ENCODE assay signal across 14 mouse cellular contexts in genomic region chrX:103287846-103288377, GRCm38 (mm10). TPM values are rescaled to one million over a fixed set of nuclear protein-coding genes. Genes with fewer than 3 reads are reported as not detected.
A peak's percentile ranks its signal among the peaks of the same experiment; 100 is the strongest.
DNase-seq lines count a peak whose midpoint lies in the region; ATAC-seq and TF ChIP-seq lines count a peak whose summit lies in the region.
"Had no signal": no experiment of that assay in that cellular context is flagged by ENCODE, and none has a peak within 500 bp of the region (broad histone marks: within the 10 kb centered on the region; RNA-seq: fewer than 3 reads in every experiment).

No protein-coding gene starts in this region.

- no peak for DNase-seq in heart, embryonic 10.5 days (ENCODE audit: low spot score)
- DNase-seq in midbrain, embryonic 10.5 days (ENCODE audit: low spot score) = no peak
- DNase-seq in limb, embryonic 11.5 days (ENCODE audit: low spot score) = peak; percentile 21
- peak; percentile 6 for DNase-seq in retina, postnatal 1 day
- DNase-seq in liver, postnatal 0 days = no peak
- no peak for DNase-seq in left cerebral cortex, postnatal 14 days (ENCODE audit: low spot score in 2 of 2)
- DNase-seq: right cerebral cortex, adult 18-20 months had no signal

- TF ChIP-seq EP300 in liver, postnatal 0 days (IDR thresholded peaks at IDR 0.05; ENCODE audit: low read depth) = no peak

- H3K9me3 ChIP-seq in heart, embryonic 12.5 days (replicated peaks) = no peaks in the 10 kb centered on the region
- H3K9me3 ChIP-seq in heart, embryonic 10.5 days = no peaks in the 10 kb centered on the region
- no peaks in the 10 kb centered on the region for H3K9me3 ChIP-seq in midbrain, embryonic 10.5 days (replicated peaks)
- no peaks in the 10 kb centered on the region for H3K9me3 ChIP-seq in midbrain, embryonic 13.5 days
- H3K9me3 ChIP-seq in limb, embryonic 11.5 days (ENCODE audit: control insufficient read depth, low read length) = no peaks in the 10 kb centered on the region
- no peaks in the 10 kb centered on the region for H3K9me3 ChIP-seq in liver, postnatal 0 days (ENCODE audit: low read length)
- H3K9me3 ChIP-seq: embryonic facial prominence, embryonic 12.5 days had no signal

- H3K36me3 ChIP-seq in heart, embryonic 12.5 days = no peaks in the 10 kb centered on the region
- no peaks in the 10 kb centered on the region for H3K36me3 ChIP-seq in heart, embryonic 10.5 days
- H3K36me3 ChIP-seq in midbrain, embryonic 10.5 days = no peaks in the 10 kb centered on the region
- H3K36me3 ChIP-seq in midbrain, embryonic 13.5 days = no peaks in the 10 kb centered on the region
- H3K36me3 ChIP-seq in limb, embryonic 11.5 days (ENCODE audit: control insufficient read depth, insufficient read depth, low read length) = no peaks in the 10 kb centered on the region
- H3K36me3 ChIP-seq in liver, postnatal 0 days (replicated peaks; ENCODE audit: insufficient read depth, low read length) = no peaks in the 10 kb centered on the region
- H3K36me3 ChIP-seq: embryonic facial prominence, embryonic 12.5 days had no signal

- H3K4me1 ChIP-seq in heart, embryonic 12.5 days (replicated peaks) = no peaks in the 10 kb centered on the region
- H3K4me1 ChIP-seq in heart, embryonic 10.5 days = no peaks in the 10 kb centered on the region
- H3K4me1 ChIP-seq in midbrain, embryonic 10.5 days = peaks cover 25% of the 10 kb centered on the region
- H3K4me1 ChIP-seq in midbrain, embryonic 13.5 days (replicated peaks) = peaks cover 12% of the 10 kb centered on the region
- no peaks in the 10 kb centered on the region for H3K4me1 ChIP-seq in limb, embryonic 11.5 days (ENCODE audit: control insufficient read depth, insufficient read depth, low read length)
- H3K4me1 ChIP-seq in liver, postnatal 0 days (ENCODE audit: insufficient read depth) = no peaks in the 10 kb centered on the region
- H3K4me1 ChIP-seq: embryonic facial prominence, embryonic 12.5 days had no signal

- H3K4me3 ChIP-seq in heart, embryonic 12.5 days = no peak overlapping the region
- no peak overlapping the region for H3K4me3 ChIP-seq in heart, embryonic 10.5 days
- no peak overlapping the region for H3K4me3 ChIP-seq in midbrain, embryonic 10.5 days
- no peak overlapping the region for H3K4me3 ChIP-seq in midbrain, embryonic 13.5 days (replicated peaks)
- no peak overlapping the region for H3K4me3 ChIP-seq in limb, embryonic 11.5 days (ENCODE audit: low read depth, low read length)
- H3K4me3 ChIP-seq in liver, postnatal 0 days (ENCODE audit: low read depth, low read length) = no peak overlapping the region
- H3K4me3 ChIP-seq: embryonic facial prominence, embryonic 12.5 days had no signal

- intact Hi-C loops in left cerebral cortex, postnatal 14 days (cut with DNase I) = loop anchor here (5.0 kb wide), 1 partner anchor 84 kb away; no protein-coding TSS in a partner anchor

- H3K4me2 ChIP-seq in heart, embryonic 12.5 days = peak overlapping the region; percentile 34
- no peak overlapping the region for H3K4me2 ChIP-seq in midbrain, embryonic 13.5 days (replicated peaks)
- H3K4me2 ChIP-seq in limb, embryonic 11.5 days (ENCODE audit: low read depth, severe bottlenecking) = no peak overlapping the region
- H3K4me2 ChIP-seq in liver, postnatal 0 days (ENCODE audit: low read depth, low read length) = no peak overlapping the region

- H3K27me3 ChIP-seq in heart, embryonic 12.5 days (replicated peaks) = peaks cover 29% of the 10 kb centered on the region
- peaks cover 25% of the 10 kb centered on the region; the same call in 1 of the 2 replicates for H3K27me3 ChIP-seq in heart, embryonic 10.5 days (ENCODE audit: insufficient read depth, poor library complexity, severe bottlenecking)
- peaks cover 99% of the 10 kb centered on the region for H3K27me3 ChIP-seq in midbrain, embryonic 10.5 days (ENCODE audit: low read depth, poor library complexity, severe bottlenecking)
- H3K27me3 ChIP-seq in midbrain, embryonic 13.5 days = peaks cover 50% of the 10 kb centered on the region
- 0 out of 2 replicates have a peak, but pooled peaks cover 3% of the 10 kb centered on the region for H3K27me3 ChIP-seq in limb, embryonic 11.5 days (ENCODE audit: control insufficient read depth, insufficient read depth, low read length)
- H3K27me3 ChIP-seq in liver, postnatal 0 days (ENCODE audit: insufficient read depth, low read length) = peaks cover 14% of the 10 kb centered on the region; the same call in 1 of the 2 replicates

- no peak for TF ChIP-seq CTCF in liver, postnatal 0 days (IDR thresholded peaks at IDR 0.05; ENCODE audit: low read depth)

- ATAC-seq in heart, embryonic 12.5 days (ENCODE audit: insufficient number of reproducible peaks, low FRiP score) = no peak
- ATAC-seq in midbrain, embryonic 13.5 days = no peak
- no peak for ATAC-seq in limb, embryonic 11.5 days (ENCODE audit: insufficient number of reproducible peaks, low FRiP score, low TSS enrichment, low read depth)
- no peak for ATAC-seq in liver, postnatal 0 days

- H3K27ac ChIP-seq in heart, embryonic 12.5 days (ENCODE audit: poor library complexity, severe bottlenecking) = no peak overlapping the region
- no peak overlapping the region for H3K27ac ChIP-seq in heart, embryonic 10.5 days
- peak overlapping the region; percentile 68; the same call in 1 of the 2 replicates for H3K27ac ChIP-seq in midbrain, embryonic 10.5 days (replicated peaks)
- no peak overlapping the region for H3K27ac ChIP-seq in midbrain, embryonic 13.5 days
- H3K27ac ChIP-seq in limb, embryonic 11.5 days (replicated peaks; ENCODE audit: low read depth, low read length) = no peak overlapping the region
- no peak overlapping the region for H3K27ac ChIP-seq in liver, postnatal 0 days (ENCODE audit: low read depth)
- H3K27ac ChIP-seq: embryonic facial prominence, embryonic 12.5 days had no signal

- 37% methylated on average over 10 of the region's 10 CpGs for WGBS in heart, embryonic 12.5 days
- 37% methylated on average over 10 of the region's 10 CpGs for WGBS in heart, embryonic 10.5 days
- WGBS in midbrain, embryonic 10.5 days = 44% methylated on average over 10 of the region's 10 CpGs
- 34% methylated on average over 10 of the region's 10 CpGs for WGBS in midbrain, embryonic 13.5 days
- WGBS in limb, embryonic 11.5 days = 28% methylated on average over 10 of the region's 10 CpGs
- 35% methylated on average over 10 of the region's 10 CpGs for WGBS in liver, postnatal 0 days (ENCODE audit: insufficient replicate concordance)

- no peak overlapping the region for H3K9ac ChIP-seq in heart, embryonic 12.5 days
- no peak overlapping the region for H3K9ac ChIP-seq in midbrain, embryonic 13.5 days (replicated peaks)
- H3K9ac ChIP-seq in limb, embryonic 11.5 days (ENCODE audit: low read length) = no peak overlapping the region
- H3K9ac ChIP-seq in liver, postnatal 0 days (replicated peaks) = no peak overlapping the region
- H3K9ac ChIP-seq: embryonic facial prominence, embryonic 12.5 days had no signal

RNA-seq across cellular contexts. Expression of gene Cdx4, which starts 33.3 kb away (rescaled TPM):
- polyA plus RNA-seq in heart, embryonic 12.5 days (2016; fragmentation: Nextera tagmentation; extraction: Ambion mirVana) = not detected in 2 replicates
- polyA plus RNA-seq in heart, embryonic 10.5 days (2016; fragmentation: Nextera tagmentation; extraction: Ambion mirVana) = not detected in 2 replicates
- not detected in 2 replicates for polyA plus RNA-seq in midbrain, embryonic 10.5 days (2016; fragmentation: Nextera tagmentation; extraction: Ambion mirVana)
- polyA plus RNA-seq in midbrain, embryonic 13.5 days (2015; fragmentation: Nextera tagmentation; extraction: Ambion mirVana) = not detected in 2 replicates
- 0.10 TPM in 1 of 2 replicates, not detected in the other for polyA plus RNA-seq in limb, embryonic 11.5 days (2014; fragmentation: Nextera tagmentation; extraction: Ambion mirVana)
- polyA plus RNA-seq in liver, postnatal 0 days (2015; fragmentation: Nextera tagmentation; extraction: Ambion mirVana) = not detected in 2 replicates
- total RNA-seq in left cerebral cortex, postnatal 14 days (2021) = not detected
- total RNA-seq: left cerebral cortex, postnatal 36 days had no signal
- polyA plus RNA-seq: embryonic facial prominence, embryonic 12.5 days; gonadal fat pad, adult 2 months; kidney, embryonic 14.5 days; stomach, embryonic 16.5 days had no signal

Comparison
In these comparisons a context has a peak if more than half of its experiments do, and no peak if none do; other contexts are left out.
1. DNase-seq: peak in limb, embryonic 11.5 days (single experiment) and retina, postnatal 1 day (single experiment); none in heart, embryonic 10.5 days (single experiment), midbrain, embryonic 10.5 days (single experiment), liver, postnatal 0 days (single experiment) and left cerebral cortex, postnatal 14 days (0 of 2).